Mouse (Mus musculus) hindbrain, embryonic 16.5 days (tissue): ENCODE data around the gene Slc24a3. TPM values are rescaled to one million over a fixed set of nuclear protein-coding genes. Genes with fewer than 3 reads are reported as not detected.

ENCODE experiments used
- ATAC-seq: fragments of 200-750 bp; cut with Nextera tagmentation; 2 replicates; pipeline ENCODE4 v1.8.0; 2017; ENCODE audit warnings: moderate TSS enrichment, moderate library complexity
- H3K27ac ChIP-seq: fragments of 300-500 bp; sonication (generic); 2 replicates; pipeline ENCODE4 v1.5.1; 2014; ENCODE audit warnings: low read depth, mild to moderate bottlenecking, control low read depth, low read length, moderate library complexity
- H3K27me3 ChIP-seq: fragments of 300-500 bp; sonication (generic); replicated peaks from 2 replicates; pipeline ENCODE4 v1.6.1; 2014; ENCODE audit warnings: low read length; ENCODE audit not compliant: control insufficient read depth, insufficient read depth
- H3K36me3 ChIP-seq: fragments of 300-500 bp; sonication (generic); 2 replicates; pipeline ENCODE4 v1.6.1; 2014; ENCODE audit warnings: mild to moderate bottlenecking, low read length, moderate library complexity, mixed read lengths; ENCODE audit not compliant: control insufficient read depth, insufficient read depth
- H3K4me1 ChIP-seq: fragments of 300-500 bp; sonication (generic); 2 replicates; pipeline ENCODE4 v1.6.1; 2014; ENCODE audit warnings: low read depth, low read length; ENCODE audit not compliant: control insufficient read depth, insufficient read depth
- H3K4me2 ChIP-seq: fragments of 300-500 bp; sonication (generic); 2 replicates; pipeline ENCODE4 v1.6.1; 2014; ENCODE audit warnings: mild to moderate bottlenecking, low read length, control low read depth, moderate library complexity
- H3K4me3 ChIP-seq: fragments of 300-500 bp; sonication (generic); 2 replicates; pipeline ENCODE4 v1.5.1; 2014; ENCODE audit warnings: mild to moderate bottlenecking, low read length, control low read depth, moderate library complexity
- H3K9ac ChIP-seq: fragments of 300-500 bp; sonication (generic); 2 replicates; pipeline ENCODE4 v1.6.1; 2014; ENCODE audit warnings: low read depth, mild to moderate bottlenecking, control low read depth, low read length, moderate library complexity
- H3K9me3 ChIP-seq: fragments of 300-500 bp; sonication (generic); 2 replicates; pipeline ENCODE4 v1.6.1; 2014; ENCODE audit warnings: mild to moderate bottlenecking, low read length, moderate library complexity; ENCODE audit not compliant: control insufficient read depth
- WGBS: fragments of 180-500 bp; shearing (Covaris S2); extraction: QIAGEN DNeasy Blood & Tissue Kit; methylation state at CpG from one replicate; pipeline ENCODE4 v1.1.7; 2014; 5-methylcytosine and 5-hydroxymethylcytosine counted together
- polyA plus RNA-seq: library from polyadenylated mRNA; unstranded; fragments of >200 nt; fragmentation: Nextera tagmentation; extraction: Ambion mirVana; gene quantifications from 2 replicates; pipeline ENCODE4 v1.2.1, GENCODE M21; 2015

Slc24a3 gene
- polyA plus RNA-seq, 1 experiment from 2014 or later: 11.7 TPM

GRCm38 (mm10) chr2:145288501-145288900, 120.9 kb downstream of the Slc24a3 start:
- H3K4me3 ChIP-seq: no peak overlapping the region
- no peak overlapping the region for H3K9ac ChIP-seq
- no peaks in the 10 kb centered on the region for H3K9me3 ChIP-seq
- no peaks in the 10 kb centered on the region for H3K27me3 ChIP-seq
- WGBS: 54% methylated on average over 1 of the region's 1 CpGs
- H3K27ac ChIP-seq: no peak overlapping the region
- ATAC-seq: peak; percentile 86; the same call in 1 of the 2 replicates
- peaks cover 6% of the 10 kb centered on the region; the same call in 1 of the 2 replicates for H3K4me1 ChIP-seq
- H3K4me2 ChIP-seq: no peak overlapping the region
- no peaks in the 10 kb centered on the region for H3K36me3 ChIP-seq

GRCm38 (mm10) chr2:145291473-145291872, 123.9 kb downstream of the Slc24a3 start:
- no peak overlapping the region for H3K27ac ChIP-seq
- no peaks in the 10 kb centered on the region for H3K27me3 ChIP-seq
- H3K9ac ChIP-seq: no peak overlapping the region
- H3K4me2 ChIP-seq: no peak overlapping the region
- WGBS: 27% methylated on average over 2 of the region's 2 CpGs
- H3K36me3 ChIP-seq: no peaks in the 10 kb centered on the region
- no peak for ATAC-seq
- no peaks in the 10 kb centered on the region for H3K9me3 ChIP-seq
- H3K4me3 ChIP-seq: no peak overlapping the region
- peaks cover 6% of the 10 kb centered on the region; the same call in 1 of the 2 replicates for H3K4me1 ChIP-seq

DNA sequence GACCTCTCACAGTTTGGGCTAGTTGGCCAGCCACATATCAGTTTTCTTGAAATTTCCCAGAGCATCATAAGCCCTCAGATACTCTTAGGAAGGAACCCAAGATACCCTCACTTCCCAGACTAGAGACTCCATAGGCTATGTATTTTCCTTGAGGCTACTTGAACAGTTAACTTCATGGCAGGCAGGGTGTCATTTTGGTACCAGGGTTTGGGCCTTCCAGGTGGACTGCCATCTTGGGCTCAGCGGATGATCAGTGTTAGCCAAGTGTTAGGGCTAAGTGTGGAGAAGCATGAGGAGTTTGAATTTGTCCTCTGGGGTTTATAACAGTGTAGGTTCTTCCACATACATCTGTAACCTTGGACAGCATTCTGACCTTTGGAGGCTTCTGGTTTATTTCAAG, 124.6 kb downstream of the Slc24a3 start:
- Histone ChIP-seq H3K27ac (no peak overlapping the region), H3K4me2 (no peak overlapping the region), H3K27me3 (no peaks in the 10 kb centered on the region), H3K4me3 (no peak overlapping the region), H3K9me3 (no peaks in the 10 kb centered on the region), H3K9ac (no peak overlapping the region), H3K36me3 (no peaks in the 10 kb centered on the region), H3K4me1 (peaks cover 6% of the 10 kb centered on the region; the same call in 1 of the 2 replicates)
- WGBS: 100% methylated on average over 1 of the region's 1 CpGs
- ATAC-seq: no peak

GRCm38 (mm10) chr2:145292816-145293215, 125.3 kb downstream of the Slc24a3 start:
- Histone ChIP-seq H3K36me3 (no peaks in the 10 kb centered on the region), H3K4me3 (no peak overlapping the region), H3K4me2 (no peak overlapping the region), H3K9ac (no peak overlapping the region), H3K27me3 (no peaks in the 10 kb centered on the region), H3K27ac (no peak overlapping the region), H3K9me3 (no peaks in the 10 kb centered on the region), H3K4me1 (peaks cover 6% of the 10 kb centered on the region; the same call in 1 of the 2 replicates)
- WGBS: 31% methylated on average over 1 of the region's 1 CpGs
- ATAC-seq: no peak

GRCm38 (mm10) chr2:145296906-145297305, 129.4 kb downstream of the Slc24a3 start:
- Histone ChIP-seq H3K27ac (no peak overlapping the region), H3K27me3 (no peaks in the 10 kb centered on the region), H3K36me3 (no peaks in the 10 kb centered on the region), H3K4me2 (no peak overlapping the region), H3K4me1 (peaks cover 6% of the 10 kb centered on the region; the same call in 1 of the 2 replicates), H3K9ac (no peak overlapping the region), H3K4me3 (no peak overlapping the region), H3K9me3 (no peaks in the 10 kb centered on the region)
- no peak for ATAC-seq
- 59% methylated on average over 1 of the region's 1 CpGs for WGBS

DNA sequence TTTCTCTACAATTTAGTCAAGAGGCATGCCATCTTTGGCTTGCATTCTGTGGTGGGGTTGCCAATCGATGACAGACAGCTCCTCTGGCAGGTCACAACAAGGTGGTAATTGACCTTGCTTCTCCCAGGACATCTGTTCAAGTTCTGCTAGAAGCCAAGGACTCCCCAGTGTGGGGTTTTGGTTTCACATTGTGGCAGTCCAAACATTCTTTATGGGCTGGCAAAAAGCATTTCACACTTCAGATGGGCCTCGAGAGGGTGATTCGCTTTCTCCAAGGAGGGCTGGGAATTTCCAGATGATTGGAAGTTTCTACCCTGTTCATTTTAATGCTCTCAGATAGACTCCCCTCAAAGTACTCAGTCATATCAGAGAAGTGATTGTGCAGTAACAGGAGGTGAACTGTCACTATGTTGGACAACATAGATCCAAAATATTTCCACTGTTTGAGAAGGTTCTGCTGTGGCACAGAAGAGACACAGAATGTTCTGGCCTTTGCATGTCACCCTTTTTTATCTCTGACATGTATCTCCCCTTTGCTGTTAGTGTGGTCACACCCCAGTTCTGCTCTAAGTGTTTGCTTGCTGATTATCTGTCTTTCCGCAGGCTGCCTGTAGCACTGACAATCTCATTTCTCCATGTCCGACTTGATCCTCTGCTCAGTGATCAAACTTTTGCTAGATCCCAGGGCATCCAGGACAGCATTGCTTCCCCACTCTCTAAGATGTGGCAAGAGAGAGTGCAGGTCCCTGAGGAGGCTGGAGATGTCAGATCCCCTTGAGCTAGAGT, 132.6 kb downstream of the Slc24a3 start:
- no peak overlapping the region for H3K27ac ChIP-seq
- no peak overlapping the region for H3K9ac ChIP-seq
- H3K36me3 ChIP-seq: no peaks in the 10 kb centered on the region
- no peak overlapping the region for H3K4me2 ChIP-seq
- 83% methylated on average over 5 of the region's 5 CpGs for WGBS
- no peaks in the 10 kb centered on the region for H3K4me1 ChIP-seq
- no peak overlapping the region for H3K4me3 ChIP-seq
- no peaks in the 10 kb centered on the region for H3K9me3 ChIP-seq
- no peak for ATAC-seq
- H3K27me3 ChIP-seq: no peaks in the 10 kb centered on the region

GRCm38 (mm10) chr2:145307231-145307883, 139.8 kb downstream of the Slc24a3 start:
- no peak for ATAC-seq
- 79% methylated on average over 2 of the region's 2 CpGs for WGBS

DNA sequence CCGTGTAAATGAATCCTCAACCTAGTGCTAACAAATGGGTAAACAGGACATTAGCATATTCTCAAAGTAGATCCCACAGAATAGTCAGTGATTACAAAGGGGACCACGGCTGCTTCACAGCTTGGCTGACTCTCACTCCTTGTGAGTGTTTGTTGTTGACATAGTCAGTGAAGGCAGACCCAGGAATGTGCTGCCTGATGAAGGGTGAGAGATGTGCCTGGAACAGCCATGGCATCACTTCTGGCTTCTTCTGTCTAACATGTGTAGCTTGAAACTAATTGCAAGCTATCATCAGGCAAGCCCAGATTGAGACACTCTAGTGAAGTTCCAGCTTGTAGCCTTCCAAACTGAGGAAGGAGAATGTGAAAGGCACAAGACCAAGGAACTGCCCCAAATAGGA, 151.4 kb downstream of the Slc24a3 start:
- 49% methylated on average over 2 of the region's 2 CpGs for WGBS
- no peak overlapping the region for H3K4me3 ChIP-seq
- H3K4me1 ChIP-seq: no peaks in the 10 kb centered on the region
- no peak overlapping the region for H3K9ac ChIP-seq
- no peaks in the 10 kb centered on the region for H3K36me3 ChIP-seq
- no peaks in the 10 kb centered on the region for H3K9me3 ChIP-seq
- no peaks in the 10 kb centered on the region for H3K27me3 ChIP-seq
- H3K27ac ChIP-seq: no peak overlapping the region
- H3K4me2 ChIP-seq: no peak overlapping the region
- ATAC-seq: no peak

More at GRCm38 (mm10) chr2:145307231-145307883, 139.8 kb downstream of the Slc24a3 start:
- no peak overlapping the region for H3K4me2 ChIP-seq
- H3K9me3 ChIP-seq: no peaks in the 10 kb centered on the region
- no peaks in the 10 kb centered on the region for H3K4me1 ChIP-seq
- no peaks in the 10 kb centered on the region for H3K27me3 ChIP-seq
- H3K36me3 ChIP-seq: no peaks in the 10 kb centered on the region
- no peak overlapping the region for H3K27ac ChIP-seq
- no peak overlapping the region for H3K9ac ChIP-seq
- H3K4me3 ChIP-seq: no peak overlapping the region

- H3K4me2 ChIP-seq: no peak overlapping the region
- ATAC-seq: no peak
- no peak overlapping the region for H3K9ac ChIP-seq
- no peaks in the 10 kb centered on the region for H3K36me3 ChIP-seq
- no peak overlapping the region for H3K4me3 ChIP-seq
- 93% methylated on average over 3 of the region's 3 CpGs for WGBS
- no peaks in the 10 kb centered on the region for H3K4me1 ChIP-seq
- H3K9me3 ChIP-seq: no peaks in the 10 kb centered on the region
- H3K27me3 ChIP-seq: no peaks in the 10 kb centered on the region
- no peak overlapping the region for H3K27ac ChIP-seq
Measured at GRCm38 (mm10) chr2:145321287-145321686, 153.7 kb downstream of the Slc24a3 start.
